Mouse (Mus musculus) adipocyte (in vitro differentiated cells): ENCODE data around the gene Prdm5.

Experiments
- DNase-seq: peaks from one replicate; pipeline ENCODE4 v3.0.0-alpha.2; 2016; ENCODE audit warnings: low spot score

Gene Prdm5

DNA sequence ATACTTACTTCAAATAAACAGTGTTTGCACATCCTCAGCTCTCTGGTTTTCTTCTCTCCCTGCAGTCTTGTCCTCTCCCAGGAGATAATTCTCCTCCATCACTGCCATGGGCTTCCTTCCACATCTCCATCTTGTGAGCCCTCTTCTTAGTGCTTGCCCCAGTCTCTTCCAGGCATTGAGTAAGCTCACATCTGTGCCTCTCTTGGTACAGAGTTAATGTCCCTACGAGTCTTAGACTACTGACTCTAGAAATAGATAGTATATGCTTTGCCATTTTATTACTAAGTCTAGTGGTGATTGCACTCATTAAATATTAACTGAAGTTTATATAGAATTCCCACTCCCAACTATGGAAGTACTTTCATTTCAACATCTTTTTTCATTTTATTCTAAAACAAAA is 154.0 kb downstream of the Prdm5 start:
- no peak for DNase-seq

DNA sequence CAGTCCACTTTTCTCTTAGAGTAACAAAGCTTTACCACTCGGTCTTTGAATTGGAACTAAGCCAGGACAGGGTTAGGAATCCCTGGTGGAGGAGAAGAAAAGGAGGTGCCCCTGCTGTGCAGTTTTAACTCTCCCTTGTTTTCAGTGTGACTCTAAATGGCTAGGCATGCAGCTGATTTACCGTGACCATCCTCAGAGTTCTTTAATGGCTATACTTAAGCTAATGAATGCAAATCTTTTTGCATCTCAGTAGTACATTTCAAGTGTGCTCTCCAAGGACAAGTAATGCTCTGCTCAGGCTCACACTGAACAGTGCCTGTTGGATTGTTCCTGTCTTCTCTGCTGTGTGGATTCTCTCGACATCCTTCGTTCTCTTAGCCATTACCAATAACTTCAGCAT is 154.4 kb downstream of the Prdm5 start:
- DNase-seq: no peak

DNA sequence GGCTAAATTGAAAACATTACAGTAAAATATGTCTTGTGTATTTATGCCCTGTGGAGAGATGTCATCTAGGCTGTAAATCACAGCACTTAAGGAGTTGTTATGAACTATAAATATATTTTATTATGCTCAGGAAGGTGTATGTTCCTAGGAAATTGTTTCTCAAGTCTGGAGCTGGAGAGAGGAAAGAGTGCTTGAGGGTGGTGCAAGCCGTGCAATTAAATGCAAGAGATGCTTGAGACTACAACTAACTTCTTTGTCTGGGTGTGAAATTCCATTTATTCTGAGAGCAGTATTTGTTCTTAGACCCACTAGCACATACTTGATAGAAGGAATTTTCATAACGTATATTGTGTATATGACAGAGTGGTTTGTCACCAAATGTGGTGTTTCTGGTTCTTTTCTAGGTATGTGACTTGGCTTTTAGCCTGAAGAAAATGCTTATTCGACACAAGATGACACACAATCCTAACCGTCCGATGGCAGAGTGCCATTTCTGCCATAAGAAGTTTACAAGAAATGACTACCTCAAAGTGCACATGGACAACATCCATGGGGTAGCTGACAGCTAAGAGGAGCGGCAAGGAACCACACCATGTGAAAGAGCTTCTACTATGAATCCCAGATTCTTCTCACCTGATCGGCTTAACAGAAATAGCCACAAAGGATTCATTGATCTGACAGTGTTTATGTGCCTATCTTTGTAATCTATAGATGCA is 156.9 kb downstream of the Prdm5 start:
- DNase-seq: no peak

DNA sequence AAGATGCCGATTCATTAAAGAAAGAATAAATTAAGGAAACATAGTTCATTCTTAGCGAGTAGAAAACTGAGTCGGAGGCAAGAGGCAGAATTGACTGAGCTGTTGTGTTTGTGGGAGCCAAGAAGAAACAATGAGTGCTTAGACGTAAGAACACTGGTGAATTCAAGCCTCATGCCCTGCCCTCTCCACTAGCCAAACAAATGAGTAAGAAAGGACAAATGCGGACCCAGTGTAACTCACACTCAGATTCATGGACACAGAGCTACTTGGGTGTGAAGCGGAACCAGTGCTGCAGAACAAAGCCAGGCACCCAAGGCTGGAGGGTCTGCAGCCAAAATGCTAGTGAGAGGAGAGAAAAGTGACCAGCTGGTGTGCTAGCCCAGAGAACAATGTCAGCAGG is 171.7 kb downstream of the Prdm5 start:
- DNase-seq: no peak

DNA sequence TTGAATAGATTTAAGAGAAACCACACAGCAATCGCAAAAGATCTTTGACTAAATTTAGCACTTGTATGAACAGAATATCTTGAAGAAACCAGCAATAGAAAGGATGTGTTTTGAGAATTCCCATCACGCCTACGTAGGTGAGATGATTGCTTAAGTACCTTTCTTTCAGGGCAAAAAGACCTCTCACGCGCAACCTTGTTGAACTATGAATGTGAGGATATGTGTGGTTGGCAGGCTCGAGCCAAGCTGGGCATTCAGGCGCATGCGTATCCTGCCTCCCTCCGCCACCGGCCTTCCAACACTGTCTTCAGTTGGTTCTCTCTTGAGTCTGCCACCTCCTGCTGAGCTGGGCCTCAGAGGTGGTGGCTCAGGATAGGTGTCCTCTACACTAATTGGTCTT is 173.5 kb downstream of the Prdm5 start, which contains the start of gene 4930544G11Rik:
Gene 4930544G11Rik, plus strand, starts transcription at position 301 of the 400 bp plus-strand sequence.
- no peak for DNase-seq

DNA sequence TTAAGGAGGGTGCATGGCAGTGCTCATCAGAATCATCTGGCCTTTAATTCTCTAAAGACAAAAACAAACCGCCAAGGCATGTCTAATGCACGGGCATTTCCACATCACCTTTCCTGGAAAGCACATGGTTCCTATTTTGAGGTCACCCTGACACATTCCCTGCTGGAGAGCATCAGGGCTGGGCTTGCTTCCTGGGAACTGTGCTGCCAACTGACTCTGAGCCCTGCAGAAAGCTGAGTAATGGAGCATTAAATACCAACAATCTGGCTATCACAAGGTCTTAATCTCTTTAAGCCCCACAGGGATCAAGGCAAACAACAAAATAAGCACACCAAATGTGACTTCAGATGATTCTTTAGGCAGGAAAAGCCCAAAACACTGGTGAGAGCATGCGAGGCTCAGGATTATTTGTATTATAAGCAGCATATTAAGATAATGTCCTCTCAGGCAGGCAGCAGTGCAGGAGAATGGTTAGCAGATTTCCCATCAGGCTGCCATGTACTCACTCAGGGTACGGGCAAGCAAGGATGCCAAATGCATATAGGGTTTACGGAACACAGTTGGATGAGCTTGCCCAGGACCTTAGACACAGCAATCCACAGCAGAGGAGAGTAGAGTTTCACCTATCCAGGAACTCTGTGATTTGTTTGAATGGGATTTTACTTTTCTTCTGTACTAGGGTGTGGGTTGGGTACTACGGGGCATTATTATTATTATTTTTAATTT is 190.8 kb downstream of the Prdm5 start:
- no peak for DNase-seq

DNA sequence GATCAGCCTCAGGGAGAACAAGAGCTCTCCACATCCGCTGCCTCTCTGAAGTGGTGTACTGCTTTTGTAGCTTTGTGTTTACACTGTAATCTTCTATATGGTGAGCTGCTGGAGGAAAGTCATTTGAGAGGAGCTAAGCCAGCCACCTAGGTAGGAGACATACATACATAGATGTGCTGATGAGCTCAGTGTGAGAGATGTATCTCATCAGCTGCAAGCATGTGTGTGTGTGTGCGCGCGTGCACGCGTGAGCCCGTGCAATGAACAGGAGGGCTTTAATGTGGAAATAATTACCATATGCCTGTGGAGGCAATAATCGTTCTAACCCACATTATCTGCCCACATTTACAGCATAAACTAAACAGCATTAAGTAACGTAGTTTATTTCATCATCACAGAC is 191.6 kb downstream of the Prdm5 start:
- DNase-seq: no peak
